Mouse (Mus musculus) thymus, adult 2 months (tissue): ENCODE results near the gene Dennd6a. TPM values are rescaled to one million over a fixed set of nuclear protein-coding genes. Genes with fewer than 3 reads are reported as not detected.
"Not testable (repeated sequence)": the region's sequence is repeated elsewhere in the genome, so short reads cannot be mapped to it uniquely, and the experiment has no call there.

Source experiments
- DNase-seq: peaks from one replicate; pipeline ENCODE4 v3.0.0; 2021
- H3K27ac ChIP-seq: fragments of 200-500 bp; 2 replicates; pipeline ENCODE4 v1.5.1; 2012; ENCODE audit warnings: low read length, control low read depth; ENCODE audit not compliant: control insufficient read depth, insufficient read depth
- H3K27me3 ChIP-seq: fragments of 200-500 bp; 2 replicates; pipeline ENCODE4 v1.6.1; 2012; ENCODE audit warnings: mild to moderate bottlenecking, low read length, moderate library complexity, mixed read lengths; ENCODE audit not compliant: control insufficient read depth, insufficient read depth
- H3K36me3 ChIP-seq: fragments of 200-500 bp; 2 replicates; pipeline ENCODE4 v1.6.1; 2012; ENCODE audit warnings: mild to moderate bottlenecking, low read length, moderate library complexity; ENCODE audit not compliant: control insufficient read depth, insufficient read depth
- H3K4me1 ChIP-seq: fragments of 200-500 bp; replicated peaks from 2 replicates; pipeline ENCODE4 v1.6.1; 2012; ENCODE audit warnings: low read length; ENCODE audit not compliant: control insufficient read depth, insufficient read depth
- H3K4me3 ChIP-seq: fragments of 200-500 bp; 2 replicates; pipeline ENCODE4 v1.5.1; 2012; ENCODE audit warnings: mild to moderate bottlenecking, low read length, control low read depth, moderate library complexity; ENCODE audit not compliant: control insufficient read depth, insufficient read depth
- CTCF ChIP-seq: fragments of 200-500 bp; IDR thresholded peaks from 2 replicates; pipeline ENCODE4 v1.5.1; 2012; ENCODE audit warnings: mild to moderate bottlenecking, control low read depth, low read length, moderate library complexity, borderline replicate concordance; ENCODE audit not compliant: control insufficient read depth, poor library complexity, insufficient read depth; ENCODE audit errors: extremely low read depth
- POLR2A ChIP-seq: fragments of 200-500 bp; IDR thresholded peaks from 2 replicates; pipeline ENCODE4 v1.6.1; 2012; ENCODE audit warnings: mild to moderate bottlenecking, low read length, control low read depth, moderate library complexity; ENCODE audit not compliant: control insufficient read depth, poor library complexity, insufficient read depth; ENCODE audit errors: extremely low read depth
- WGBS: fragments of 180-500 bp; shearing (Covaris S2); methylation state at CpG from one replicate; pipeline ENCODE4 v1.1.7; 2018; 5-methylcytosine and 5-hydroxymethylcytosine counted together
- polyA plus RNA-seq: library from polyadenylated mRNA; depleted of rRNA; stranded (reverse); fragments of >200 nt; gene quantifications from 2 replicates; pipeline ENCODE4 v1.2.3, GENCODE M21; 2012; rRNA removed

Dennd6a gene
- 17.1 and 19.7 TPM in 2 replicates for polyA plus RNA-seq

- not testable (repeated sequence) for H3K4me1 ChIP-seq, H3K4me3 ChIP-seq, H3K27ac ChIP-seq, H3K27me3 ChIP-seq, H3K36me3 ChIP-seq, DNase-seq
- 93% methylated on average over 5 of the region's 5 CpGs for WGBS
These were observed at the start of gene Dennd6a for GRCm38 (mm10) chr14:26573556-26573955. Gene Dennd6a (plus strand): TSS chr14:26573856.

GRCm38 (mm10) chr14:26525955-26526354 lies 47.7 kb upstream of the Dennd6a start:
- DNase-seq = no peak
- 87% methylated on average over 3 of the region's 3 CpGs for WGBS
- H3K4me3 ChIP-seq = no peak overlapping the region
- peaks cover 4% of the 10 kb centered on the region for H3K4me1 ChIP-seq
- no peaks in the 10 kb centered on the region; the same call in 1 of the 2 replicates for H3K36me3 ChIP-seq
- no peak overlapping the region for H3K27ac ChIP-seq
- no peaks in the 10 kb centered on the region for H3K27me3 ChIP-seq
- TF ChIP-seq POLR2A (no peak), CTCF (no peak)

GRCm38 (mm10) chr14:26528296-26528695 lies 45.4 kb upstream of the Dennd6a start:
- Histone ChIP-seq H3K4me1 (peaks cover 13% of the 10 kb centered on the region), H3K27ac (no peak overlapping the region), H3K4me3 (no peak overlapping the region), H3K36me3 (no peaks in the 10 kb centered on the region; the same call in 1 of the 2 replicates), H3K27me3 (no peaks in the 10 kb centered on the region)
- 91% methylated on average over 2 of the region's 2 CpGs for WGBS
- TF ChIP-seq CTCF (no peak), POLR2A (no peak)
- no peak for DNase-seq

GRCm38 (mm10) chr14:26530350-26530749 lies 43.3 kb upstream of the Dennd6a start:
- Histone ChIP-seq H3K4me3 (no peak overlapping the region), H3K27ac (no peak overlapping the region), H3K36me3 (no peaks in the 10 kb centered on the region; the same call in 1 of the 2 replicates), H3K4me1 (peaks cover 17% of the 10 kb centered on the region), H3K27me3 (no peaks in the 10 kb centered on the region)
- 62% methylated on average over 7 of the region's 7 CpGs for WGBS
- TF ChIP-seq POLR2A = no peak
- no peak for TF ChIP-seq CTCF
- no peak for DNase-seq

GRCm38 (mm10) chr14:26531410-26532313 lies 42.0 kb upstream of the Dennd6a start:
- no peak overlapping the region for H3K4me3 ChIP-seq
- no peak overlapping the region for H3K27ac ChIP-seq
- WGBS = 75% methylated on average over 10 of the region's 10 CpGs

GRCm38 (mm10) chr14:26532752-26533151 lies 40.9 kb upstream of the Dennd6a start:
- peaks cover 17% of the 10 kb centered on the region for H3K4me1 ChIP-seq
- no peaks in the 10 kb centered on the region; the same call in 1 of the 2 replicates for H3K36me3 ChIP-seq
- DNase-seq = no peak
- TF ChIP-seq CTCF = no peak
- H3K27ac ChIP-seq = no peak overlapping the region
- 68% methylated on average over 9 of the region's 9 CpGs for WGBS
- no peaks in the 10 kb centered on the region for H3K27me3 ChIP-seq
- H3K4me3 ChIP-seq = no peak overlapping the region

More at GRCm38 (mm10) chr14:26531410-26532313, 42.0 kb upstream of the Dennd6a start:
- no peaks in the 10 kb centered on the region for H3K27me3 ChIP-seq
- H3K4me1 ChIP-seq = peaks cover 17% of the 10 kb centered on the region
- no peak for DNase-seq
- no peaks in the 10 kb centered on the region; the same call in 1 of the 2 replicates for H3K36me3 ChIP-seq
- TF ChIP-seq POLR2A (no peak), CTCF (no peak)

GRCm38 (mm10) chr14:26533267-26533666 lies 40.4 kb upstream of the Dennd6a start:
- H3K27me3 ChIP-seq = no peaks in the 10 kb centered on the region
- no peaks in the 10 kb centered on the region; the same call in 1 of the 2 replicates for H3K36me3 ChIP-seq
- no peak overlapping the region for H3K27ac ChIP-seq
- peak; percentile 26 for DNase-seq
- peak overlapping the region; percentile 73 for H3K4me3 ChIP-seq
- peaks cover 17% of the 10 kb centered on the region for H3K4me1 ChIP-seq
- no peak for TF ChIP-seq POLR2A
- TF ChIP-seq CTCF = no peak
- WGBS = 41% methylated on average over 19 of the region's 19 CpGs
